Mouse (Mus musculus) ZHBTc4 (cell line): ENCODE results near the gene Tex14.
A peak's percentile ranks its signal among the peaks of the same experiment; 100 is the strongest.
"Not testable (repeated sequence)": the region's sequence is repeated elsewhere in the genome, so short reads cannot be mapped to it uniquely, and the experiment has no call there.

Experiments used
- DNase-seq: peaks from one replicate; pipeline ENCODE4 v3.0.0-alpha.2; 2011; ENCODE audit warnings: low read depth, low spot score

Gene Tex14

GRCm38 (mm10) chr11:87471699-87471997, 66.8 kb downstream of the Tex14 start:
- not testable (repeated sequence) for DNase-seq

GRCm38 (mm10) chr11:87472058-87472457, 67.2 kb downstream of the Tex14 start:
- DNase-seq, result not testable (repeated sequence)

- not testable (repeated sequence) for DNase-seq
Observed at GRCm38 (mm10) chr11:87479172-87479571, 74.3 kb downstream of the Tex14 start.

DNA sequence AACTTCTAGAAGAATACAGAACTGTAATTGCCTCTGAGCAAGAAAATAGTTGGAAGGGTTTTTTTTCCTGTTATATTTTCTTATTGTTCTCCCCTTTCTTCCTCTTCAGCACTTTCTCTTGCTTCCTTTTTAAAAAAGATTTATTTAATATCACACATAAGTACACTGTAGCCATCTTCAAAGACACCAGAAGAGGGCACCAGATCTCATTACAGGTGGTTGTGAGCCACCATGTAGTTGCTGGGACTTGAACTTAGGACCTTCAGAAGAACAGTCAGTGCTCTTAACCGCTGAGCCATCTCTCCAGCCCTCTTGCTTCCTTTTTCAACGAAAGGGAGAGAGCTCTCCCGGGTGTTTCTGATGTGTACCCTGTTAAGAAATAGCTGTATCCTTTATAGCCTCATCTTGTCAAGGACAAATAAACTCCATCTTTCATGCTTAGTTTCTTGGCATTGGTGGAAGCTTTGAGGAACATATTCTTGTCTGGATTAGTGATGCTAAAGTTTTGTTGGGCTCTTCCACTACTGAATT, 79.0 kb downstream of the Tex14 start:
- no peak for DNase-seq

DNA sequence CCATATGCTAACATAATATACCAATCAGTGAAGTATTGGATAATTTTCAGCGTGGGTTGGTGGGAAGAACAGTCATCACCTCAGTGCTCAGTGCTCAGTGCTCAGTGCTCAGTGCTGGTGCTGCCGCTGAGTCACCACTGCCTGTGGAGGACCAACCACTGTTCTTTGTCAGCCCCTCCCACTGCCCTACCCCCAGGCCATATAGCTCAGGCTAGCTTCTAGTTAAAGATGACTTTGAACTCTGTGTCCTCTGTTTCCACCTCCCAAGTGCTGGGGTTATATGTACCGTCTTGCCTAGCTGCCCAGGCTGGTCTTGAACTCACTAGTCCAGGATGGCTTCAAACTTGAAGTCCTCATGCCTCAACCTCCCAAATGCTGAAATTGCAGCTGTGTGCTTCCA, 84.1 kb downstream of the Tex14 start:
- peak; percentile 50 for DNase-seq

- peak; percentile 28 for DNase-seq
Observed at GRCm38 (mm10) chr11:87504690-87505214, 99.9 kb downstream of the Tex14 start.

- DNase-seq, result no peak
Observed at GRCm38 (mm10) chr11:87506502-87506901, 101.6 kb downstream of the Tex14 start.

GRCm38 (mm10) chr11:87507043-87507442, 102.2 kb downstream of the Tex14 start:
- no peak for DNase-seq

DNA sequence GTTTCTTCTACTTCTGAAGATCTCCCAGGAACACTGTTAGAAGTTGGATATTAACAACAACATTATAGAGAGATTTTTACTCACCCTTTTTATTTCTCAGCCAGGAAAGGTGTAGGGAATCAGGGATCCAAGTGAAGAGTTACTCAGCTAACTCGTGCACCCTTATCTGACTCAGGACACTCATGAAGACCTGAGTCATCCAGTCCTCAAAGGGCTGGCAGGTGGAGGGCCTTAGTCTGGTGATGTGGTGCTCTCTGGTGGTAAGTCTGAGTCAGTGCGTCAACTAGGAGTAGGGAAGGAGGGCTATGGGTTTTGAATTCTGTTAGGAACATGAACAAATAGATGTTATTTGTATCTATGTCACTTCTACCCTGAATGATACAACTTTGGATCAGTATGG, 114.4 kb downstream of the Tex14 start:
- peak; percentile 78 for DNase-seq

GRCm38 (mm10) chr11:87523466-87523865, 118.6 kb downstream of the Tex14 start:
- DNase-seq, result no peak

DNA sequence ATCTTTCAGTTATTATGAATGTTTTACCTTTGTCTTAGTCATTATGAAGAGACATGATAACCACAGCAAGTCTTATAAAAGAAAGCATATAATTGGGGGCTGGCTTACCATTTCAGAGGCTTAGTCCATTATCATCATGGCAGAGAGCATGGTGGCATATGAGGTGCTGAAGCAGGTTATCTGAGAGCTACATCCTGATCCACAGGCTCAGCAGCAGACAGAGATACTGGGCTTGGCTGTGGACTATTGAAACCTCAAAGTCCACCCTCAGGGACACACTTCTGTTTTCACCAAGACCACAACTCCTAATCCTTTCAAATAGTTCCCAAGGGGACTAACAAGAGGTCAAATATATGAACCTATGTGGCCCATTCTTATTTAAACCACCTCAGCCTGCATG, 119.1 kb downstream of the Tex14 start:
- DNase-seq, result no peak

DNA sequence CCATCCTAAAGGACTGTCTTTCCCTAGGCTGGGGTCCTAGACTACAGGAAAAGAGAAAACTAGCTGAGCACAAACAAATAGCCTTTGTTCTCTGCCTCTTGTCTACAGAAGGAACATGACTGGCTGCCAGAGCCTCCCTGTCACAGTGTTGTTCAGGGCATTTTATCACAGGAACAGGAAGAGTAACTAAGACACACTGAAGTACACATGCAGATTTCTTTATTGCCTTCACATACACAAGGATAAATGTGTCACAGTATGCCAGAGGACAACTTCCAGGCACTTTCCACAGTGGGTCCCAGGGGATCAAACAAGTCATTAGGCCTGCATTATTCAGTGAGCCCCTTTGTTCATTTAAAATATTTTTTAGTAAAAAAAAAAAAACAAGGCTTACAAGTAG, 119.9 kb downstream of the Tex14 start:
- no peak for DNase-seq

DNA sequence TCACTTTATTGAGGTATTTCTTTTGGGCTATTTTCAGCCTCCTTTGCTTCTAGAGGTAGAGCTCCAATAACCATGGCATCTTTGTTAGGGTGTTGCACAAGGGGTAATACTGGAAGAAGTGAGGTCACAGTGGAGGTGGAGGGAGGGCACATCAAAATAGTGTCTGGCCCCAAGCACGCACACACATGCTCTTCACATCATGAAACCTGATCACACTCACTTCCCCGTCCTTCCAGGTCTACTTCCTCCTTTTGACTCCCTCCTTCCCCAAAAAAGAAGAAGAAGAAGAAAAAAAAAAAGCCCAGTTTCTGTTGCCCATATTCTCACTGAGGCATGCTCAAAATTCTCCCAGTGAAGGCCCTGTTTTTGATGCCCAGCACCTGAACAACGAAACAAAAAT, 122.5 kb downstream of the Tex14 start:
- no peak for DNase-seq

- DNase-seq, result peak; percentile 66
Observed at GRCm38 (mm10) chr11:87527990-87528389, 123.1 kb downstream of the Tex14 start.

GRCm38 (mm10) chr11:87531695-87532094, 126.8 kb downstream of the Tex14 start:
- DNase-seq, result peak; percentile 55

GRCm38 (mm10) chr11:87542285-87542684, 137.4 kb downstream of the Tex14 start:
- DNase-seq, result peak; percentile 39

- no peak for DNase-seq
Observed at GRCm38 (mm10) chr11:87542906-87543305, 138.0 kb downstream of the Tex14 start.

DNA sequence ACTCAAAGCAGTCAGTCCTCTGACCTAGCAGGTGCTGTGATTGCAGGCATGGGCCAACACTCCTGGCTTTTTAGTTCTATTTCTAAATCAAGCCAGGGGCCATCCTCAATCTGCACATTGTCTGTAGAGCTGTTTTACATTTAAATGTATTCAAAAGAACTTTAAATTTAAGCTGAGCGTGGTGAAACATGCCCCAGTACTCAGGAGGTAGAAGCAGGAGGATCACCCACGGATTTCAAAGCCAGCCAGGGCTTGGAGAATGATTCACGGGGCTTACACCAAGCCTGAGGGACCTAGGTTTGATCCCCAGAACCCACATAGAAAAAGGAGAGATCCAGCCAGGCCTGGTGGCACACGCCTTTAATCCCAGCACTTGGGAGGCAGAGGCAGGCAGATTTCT, 148.5 kb downstream of the Tex14 start:
- DNase-seq, result no peak

DNA sequence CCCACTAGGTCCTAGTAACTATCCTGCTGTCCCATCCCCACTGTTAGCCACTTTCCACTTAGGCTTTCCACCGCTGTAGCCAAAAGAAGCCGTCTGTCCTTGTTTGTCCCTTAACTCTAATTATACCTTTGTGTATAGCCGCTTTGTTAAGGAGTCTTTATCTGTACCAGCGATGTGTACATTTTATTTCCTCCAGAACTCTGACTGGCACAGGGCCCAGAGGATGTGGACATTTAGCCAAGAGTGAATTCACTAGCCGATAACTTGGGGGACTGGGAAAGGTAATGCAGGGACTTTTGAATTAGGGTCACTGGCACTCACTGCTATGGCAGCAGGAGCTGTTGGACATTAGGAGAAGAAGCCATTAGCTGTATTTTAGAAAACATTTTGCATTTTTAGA, 149.5 kb downstream of the Tex14 start:
- no peak for DNase-seq

DNA sequence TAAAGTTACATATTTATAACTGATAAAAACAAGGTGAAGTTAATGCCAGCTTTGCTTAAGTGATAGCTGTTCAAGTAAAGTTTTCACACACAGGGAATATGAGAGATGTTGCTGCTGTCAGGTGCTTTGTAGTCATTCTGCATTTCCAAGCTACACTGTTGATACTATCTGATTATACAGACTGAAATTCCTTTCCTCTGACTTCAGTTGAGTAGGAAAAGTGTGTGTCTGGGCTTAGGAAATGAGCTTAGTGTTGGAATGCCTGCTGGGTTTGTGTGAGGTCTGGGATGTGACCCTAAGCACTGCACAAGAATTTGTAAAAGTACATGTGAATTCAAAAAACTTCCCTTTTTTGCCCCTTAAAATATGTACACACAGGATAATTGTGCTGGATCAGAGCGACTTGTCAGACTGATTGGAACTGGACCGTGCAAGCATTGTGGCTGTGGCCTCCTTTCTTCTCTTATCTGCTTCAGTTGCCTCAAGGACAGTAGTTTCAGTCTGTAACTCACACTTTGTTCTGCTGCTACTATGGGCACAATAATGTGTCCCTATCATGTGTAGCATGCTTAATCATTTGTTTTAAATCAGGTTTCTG, 150.3 kb downstream of the Tex14 start:
- DNase-seq, result no peak

GRCm38 (mm10) chr11:87561208-87561607, 156.3 kb downstream of the Tex14 start:
- DNase-seq, result no peak

DNA sequence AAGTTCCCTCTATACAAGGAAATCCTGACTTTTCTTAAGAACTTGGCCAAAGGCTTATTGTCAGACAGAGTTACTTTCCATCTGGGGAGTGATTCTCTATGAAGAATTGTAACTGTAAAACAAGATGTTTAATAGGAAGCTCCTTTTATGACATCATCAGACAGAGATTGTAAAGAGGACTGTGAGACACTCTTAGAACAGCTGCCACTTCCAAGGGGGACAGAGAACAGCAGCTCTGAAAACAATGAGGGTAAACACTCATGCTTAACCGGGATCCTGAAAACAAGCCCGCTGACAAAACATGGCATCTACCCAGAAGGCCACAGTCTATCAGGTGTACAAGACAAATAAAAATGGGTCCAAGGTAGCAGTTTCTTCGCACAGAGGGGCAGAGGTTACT, 161.6 kb downstream of the Tex14 start, which contains the start of gene Gm11492:
Gene Gm11492 (plus strand): TSS at position 153 of the 400 bp plus-strand sequence.
- DNase-seq, result no peak

GRCm38 (mm10) chr11:87568255-87568953, 163.5 kb downstream of the Tex14 start, which contains the start of gene Sept4:
Gene Sept4, plus strand, starts transcription at chr11:87568903.
- DNase-seq, result no peak
